Mouse (Mus musculus): ENCODE data around the gene Osbpl9. TPM values are rescaled to one million over a fixed set of nuclear protein-coding genes. Genes with fewer than 3 reads are reported as not detected.
A peak's percentile ranks its signal among the peaks of the same experiment; 100 is the strongest.

The Osbpl9 gene
- total RNA-seq (2021): 100 to 1,000 TPM in 1 of 2 experiments, 10 to 100 TPM in 1; 97.8 to 104 TPM

GRCm38 (mm10) chr4:109201582-109202424 lies at the start of gene Osbpl9:
Gene Osbpl9, minus strand, starts transcription at chr4:109202272.
- DNase-seq: peak; percentile 99
- intact Hi-C loops (cut with DNase I): loop anchor here (5.0 kb wide), 2 partner anchors 80 to 85 kb away; partner anchors contain the start of gene Eps15

GRCm38 (mm10) chr4:109251605-109252004 lies 49.5 kb upstream of the Osbpl9 start:
- intact Hi-C loops (cut with DNase I): no loop called here
- peak in 1 of 2 experiments; percentile 21 for DNase-seq

GRCm38 (mm10) chr4:109245016-109245620 lies 43.0 kb upstream of the Osbpl9 start:
- intact Hi-C loops (cut with DNase I): no loop called here
- no peak for DNase-seq

GRCm38 (mm10) chr4:109244506-109244905 lies 42.4 kb upstream of the Osbpl9 start:
- DNase-seq: no peak
- intact Hi-C loops (cut with DNase I): no loop called here

- intact Hi-C loops (cut with DNase I): no loop called here
- DNase-seq: peak; percentile 53 to 62
Measured at GRCm38 (mm10) chr4:109241934-109242333, 39.9 kb upstream of the Osbpl9 start.

- intact Hi-C loops (cut with DNase I): no loop called here
- no peak for DNase-seq
Measured at GRCm38 (mm10) chr4:109241221-109241620, 39.1 kb upstream of the Osbpl9 start.

- intact Hi-C loops (cut with DNase I): no loop called here
Measured at GRCm38 (mm10) chr4:109238428-109239268, 36.6 kb upstream of the Osbpl9 start.

GRCm38 (mm10) chr4:109236186-109236879 lies 34.3 kb upstream of the Osbpl9 start:
- intact Hi-C loops (cut with DNase I): no loop called here
- DNase-seq: no peak

More at GRCm38 (mm10) chr4:109238428-109239268, 36.6 kb upstream of the Osbpl9 start:
- DNase-seq: peak; percentile 25 to 29

GRCm38 (mm10) chr4:109234806-109235350 lies 32.8 kb upstream of the Osbpl9 start:
- DNase-seq: no peak
- intact Hi-C loops (cut with DNase I): no loop called here

- intact Hi-C loops (cut with DNase I): no loop called here
- DNase-seq: no peak
Measured at GRCm38 (mm10) chr4:109234185-109234584, 32.1 kb upstream of the Osbpl9 start, which contains the start of gene Calr4. Gene Calr4, plus strand, starts transcription at chr4:109234485.

GRCm38 (mm10) chr4:109229766-109230279 lies 27.8 kb upstream of the Osbpl9 start:
- intact Hi-C loops (cut with DNase I): no loop called here
- DNase-seq: no peak

GRCm38 (mm10) chr4:109226071-109226470 lies 24.0 kb upstream of the Osbpl9 start:
- DNase-seq: no peak
- intact Hi-C loops (cut with DNase I): no loop called here

- intact Hi-C loops (cut with DNase I): no loop called here
Measured at GRCm38 (mm10) chr4:109225606-109226005, 23.5 kb upstream of the Osbpl9 start.

GRCm38 (mm10) chr4:109224762-109225552 lies 22.9 kb upstream of the Osbpl9 start:
- DNase-seq: peak; percentile 86
- intact Hi-C loops (cut with DNase I): no loop called here

More at GRCm38 (mm10) chr4:109225606-109226005, 23.5 kb upstream of the Osbpl9 start:
- no peak for DNase-seq

GRCm38 (mm10) chr4:109222001-109222400 lies 19.9 kb upstream of the Osbpl9 start:
- no peak for DNase-seq
- intact Hi-C loops (cut with DNase I): no loop called here

GRCm38 (mm10) chr4:109220441-109220940 lies 18.4 kb upstream of the Osbpl9 start:
- intact Hi-C loops (cut with DNase I): no loop called here
- no peak for DNase-seq

- intact Hi-C loops (cut with DNase I): no loop called here
- no peak for DNase-seq
Measured at GRCm38 (mm10) chr4:109218008-109218407, 15.9 kb upstream of the Osbpl9 start.

- intact Hi-C loops (cut with DNase I): no loop called here
- DNase-seq: no peak
Measured at GRCm38 (mm10) chr4:109213986-109214385, 11.9 kb upstream of the Osbpl9 start.

- DNase-seq: no peak
- intact Hi-C loops (cut with DNase I): no loop called here
Measured at GRCm38 (mm10) chr4:109210881-109211280, 8.8 kb upstream of the Osbpl9 start.
